Mouse (Mus musculus) erythroid progenitor cell, adult 5-6 weeks (primary cell): ENCODE data around the gene Idi2. TPM values are rescaled to one million over a fixed set of nuclear protein-coding genes. Genes with fewer than 3 reads are reported as not detected.
"Not testable (repeated sequence)": the region's sequence is repeated elsewhere in the genome, so short reads cannot be mapped to it uniquely, and the experiment has no call there.

Experiments
- ATAC-seq: replicated peaks from 2 replicates; pipeline ENCODE4 v1.8.0; 2016; ENCODE audit warnings: moderate number of reproducible peaks, mild to moderate bottlenecking, moderate TSS enrichment, inconsistent platforms; ENCODE audit not compliant: poor library complexity, low FRiP score, severe bottlenecking
- total RNA-seq, 2 experiments: library from RNA; stranded (forward) in 1 of 2; stranded (reverse) in 1 of 2; fragments of 150-400 nt in 1 of 2; fragments of 186-747, 209-891 nt in 1 of 2; gene quantifications; 2 replicates each; pipeline versions ENCODE4 v1.2.3 to v1.2.4; 2015 to 2017; ENCODE audit warnings: low replicate concordance in 2 of 2

Idi2 gene
- total RNA-seq, 2 experiments from 2014 or later: not detected

GRCm38 (mm10) chr13:8995159-8995989 lies 42.7 kb downstream of the Idi2 start:
- peak; percentile 32 for ATAC-seq

- peak; percentile 94 for ATAC-seq
These were observed 43.5 kb downstream of the Idi2 start, which contains the start of gene Gtpbp4 for GRCm38 (mm10) chr13:8995990-8996786. Gtpbp4 (minus strand) TSS chr13:8996083.

GRCm38 (mm10) chr13:8997221-8997620 lies 44.6 kb downstream of the Idi2 start:
- not testable (repeated sequence) for ATAC-seq

GRCm38 (mm10) chr13:8999464-8999863 lies 46.8 kb downstream of the Idi2 start:
- peak; percentile 57 for ATAC-seq

- no peak for ATAC-seq
These were observed 50.6 kb downstream of the Idi2 start for GRCm38 (mm10) chr13:9003306-9003705.

Other genes starting within 250 kb of the Idi2 start
- 42.5 and 62.9 TPM in 2 replicates for gene Wdr37, start 81.0 kb upstream of the Idi2 start, total RNA-seq (2015; ENCODE audit: low replicate concordance)
- 36.3 and 43.9 TPM in 2 replicates for gene Wdr37, start 81.0 kb upstream of the Idi2 start, total RNA-seq (2017; ENCODE audit: low replicate concordance)
- gene Idi1, start 67.4 kb upstream of the Idi2 start, total RNA-seq (2015; ENCODE audit: low replicate concordance): 16.3 and 21.3 TPM in 2 replicates
- 11.0 and 25.8 TPM in 2 replicates for gene Idi1, start 67.4 kb upstream of the Idi2 start, total RNA-seq (2017; ENCODE audit: low replicate concordance)
- not detected in 2 replicates for gene Gm9745, start 4.6 kb upstream of the Idi2 start, total RNA-seq (2015; ENCODE audit: low replicate concordance)
- not detected in 2 replicates for gene Gm9745, start 4.6 kb upstream of the Idi2 start, total RNA-seq (2017; ENCODE audit: low replicate concordance)
- 13.7 and 24.7 TPM in 2 replicates for gene Gtpbp4, start 43.2 kb downstream of the Idi2 start, total RNA-seq (2015; ENCODE audit: low replicate concordance)
- 22.9 and 25.8 TPM in 2 replicates for gene Gtpbp4, start 43.2 kb downstream of the Idi2 start, total RNA-seq (2017; ENCODE audit: low replicate concordance)
- 106 and 115 TPM in 2 replicates for gene Larp4b, start 141.0 kb downstream of the Idi2 start, total RNA-seq (2015; ENCODE audit: low replicate concordance)
- 120 and 140 TPM in 2 replicates for gene Larp4b, start 141.0 kb downstream of the Idi2 start, total RNA-seq (2017; ENCODE audit: low replicate concordance)